Mouse (Mus musculus): ENCODE results near the gene Ttc9b. TPM values are rescaled to one million over a fixed set of nuclear protein-coding genes. Genes with fewer than 3 reads are reported as not detected.
A peak's percentile ranks its signal among the peaks of the same experiment; 100 is the strongest.
"Not testable (repeated sequence)": the region's sequence is repeated elsewhere in the genome, so short reads cannot be mapped to it uniquely, and the experiment has no call there.

Ttc9b gene
- polyA plus RNA-seq, 1 experiment: not detected

- Histone ChIP-seq H3K27ac (replicated peaks; ENCODE audit: low read depth, low read length) (peak overlapping the region; percentile 99), H3K4me3 (ENCODE audit: insufficient read depth, low read depth, low read length) (no peak overlapping the region), H3K4me1 (ENCODE audit: control insufficient read depth, insufficient read depth, insufficient read length, low read length) (peaks cover 10% of the 10 kb centered on the region; the same call in 1 of the 2 replicates)
These were observed 28.7 kb upstream of the Ttc9b start for GRCm38 (mm10) chr7:27624967-27625366.

- Histone ChIP-seq H3K4me3 (ENCODE audit: insufficient read depth, low read depth, low read length) (no peak overlapping the region), H3K4me1 (ENCODE audit: control insufficient read depth, insufficient read depth, insufficient read length, low read length) (peaks cover 7% of the 10 kb centered on the region; the same call in 1 of the 2 replicates), H3K27ac (replicated peaks; ENCODE audit: low read depth, low read length) (peak overlapping the region; percentile 15)
These were observed 26.0 kb upstream of the Ttc9b start for GRCm38 (mm10) chr7:27627707-27628106.

- H3K4me1 ChIP-seq (ENCODE audit: control insufficient read depth, insufficient read depth, insufficient read length, low read length): peaks cover 7% of the 10 kb centered on the region; the same call in 1 of the 2 replicates
- H3K4me3 ChIP-seq (ENCODE audit: insufficient read depth, low read depth, low read length): no peak overlapping the region
- peak overlapping the region; percentile 15 for H3K27ac ChIP-seq (replicated peaks; ENCODE audit: low read depth, low read length)
These were observed 25.5 kb upstream of the Ttc9b start for GRCm38 (mm10) chr7:27628190-27628589.

- not testable (repeated sequence) for H3K27ac ChIP-seq (replicated peaks; ENCODE audit: low read depth, low read length); H3K4me3 ChIP-seq (ENCODE audit: insufficient read depth, low read depth, low read length); H3K4me1 ChIP-seq (ENCODE audit: control insufficient read depth, insufficient read depth, insufficient read length, low read length)
These were observed 24.9 kb upstream of the Ttc9b start for GRCm38 (mm10) chr7:27628816-27629215.

- Histone ChIP-seq H3K4me1 (ENCODE audit: control insufficient read depth, insufficient read depth, insufficient read length, low read length) (peaks cover 5% of the 10 kb centered on the region; the same call in 1 of the 2 replicates), H3K27ac (replicated peaks; ENCODE audit: low read depth, low read length) (no peak overlapping the region), H3K4me3 (ENCODE audit: insufficient read depth, low read depth, low read length) (no peak overlapping the region)
These were observed 22.3 kb upstream of the Ttc9b start for GRCm38 (mm10) chr7:27631439-27631838.

- H3K4me3 ChIP-seq (ENCODE audit: insufficient read depth, low read depth, low read length): no peak overlapping the region
- no peaks in the 10 kb centered on the region for H3K4me1 ChIP-seq (ENCODE audit: control insufficient read depth, insufficient read depth, insufficient read length, low read length)
- no peak overlapping the region for H3K27ac ChIP-seq (replicated peaks; ENCODE audit: low read depth, low read length)
These were observed 20.5 kb upstream of the Ttc9b start for GRCm38 (mm10) chr7:27633166-27633565.

GRCm38 (mm10) chr7:27634691-27635090 lies 19.0 kb upstream of the Ttc9b start:
- Histone ChIP-seq H3K4me3 (ENCODE audit: insufficient read depth, low read depth, low read length) (no peak overlapping the region), H3K4me1 (ENCODE audit: control insufficient read depth, insufficient read depth, insufficient read length, low read length) (no peaks in the 10 kb centered on the region), H3K27ac (replicated peaks; ENCODE audit: low read depth, low read length) (no peak overlapping the region)

- not testable (repeated sequence) for H3K4me1 ChIP-seq (ENCODE audit: control insufficient read depth, insufficient read depth, insufficient read length, low read length); H3K27ac ChIP-seq (replicated peaks; ENCODE audit: low read depth, low read length); H3K4me3 ChIP-seq (ENCODE audit: insufficient read depth, low read depth, low read length)
These were observed 18.6 kb upstream of the Ttc9b start for GRCm38 (mm10) chr7:27635094-27635493.

GRCm38 (mm10) chr7:27644471-27644870 lies 9.2 kb upstream of the Ttc9b start:
- no peaks in the 10 kb centered on the region for H3K4me1 ChIP-seq (ENCODE audit: control insufficient read depth, insufficient read depth, insufficient read length, low read length)
- H3K27ac ChIP-seq (replicated peaks; ENCODE audit: low read depth, low read length): no peak overlapping the region
- H3K4me3 ChIP-seq (ENCODE audit: insufficient read depth, low read depth, low read length): no peak overlapping the region

- H3K4me1 ChIP-seq (ENCODE audit: control insufficient read depth, insufficient read depth, insufficient read length, low read length): no peaks in the 10 kb centered on the region
- H3K27ac ChIP-seq (replicated peaks; ENCODE audit: low read depth, low read length): no peak overlapping the region
- no peak overlapping the region for H3K4me3 ChIP-seq (ENCODE audit: insufficient read depth, low read depth, low read length)
These were observed 7.2 kb upstream of the Ttc9b start for GRCm38 (mm10) chr7:27646516-27646915.

- Histone ChIP-seq H3K4me1 (ENCODE audit: control insufficient read depth, insufficient read depth, insufficient read length, low read length) (no peaks in the 10 kb centered on the region), H3K4me3 (ENCODE audit: insufficient read depth, low read depth, low read length) (no peak overlapping the region), H3K27ac (replicated peaks; ENCODE audit: low read depth, low read length) (no peak overlapping the region)
These were observed 6.3 kb upstream of the Ttc9b start for GRCm38 (mm10) chr7:27647281-27648002.

GRCm38 (mm10) chr7:27649723-27650122 lies 4.0 kb upstream of the Ttc9b start:
- H3K4me3 ChIP-seq (ENCODE audit: insufficient read depth, low read depth, low read length): no peak overlapping the region
- no peaks in the 10 kb centered on the region for H3K4me1 ChIP-seq (ENCODE audit: control insufficient read depth, insufficient read depth, insufficient read length, low read length)
- no peak overlapping the region for H3K27ac ChIP-seq (replicated peaks; ENCODE audit: low read depth, low read length)

GRCm38 (mm10) chr7:27650949-27651348 lies 2.8 kb upstream of the Ttc9b start:
- Histone ChIP-seq H3K4me1 (ENCODE audit: control insufficient read depth, insufficient read depth, insufficient read length, low read length) (no peaks in the 10 kb centered on the region), H3K27ac (replicated peaks; ENCODE audit: low read depth, low read length) (no peak overlapping the region), H3K4me3 (ENCODE audit: insufficient read depth, low read depth, low read length) (no peak overlapping the region)

- no peaks in the 10 kb centered on the region for H3K4me1 ChIP-seq (ENCODE audit: control insufficient read depth, insufficient read depth, insufficient read length, low read length)
- no peak overlapping the region for H3K4me3 ChIP-seq (ENCODE audit: insufficient read depth, low read depth, low read length)
- H3K27ac ChIP-seq (replicated peaks; ENCODE audit: low read depth, low read length): no peak overlapping the region
These were observed 1.0 kb downstream of the Ttc9b start for GRCm38 (mm10) chr7:27654607-27655276.

GRCm38 (mm10) chr7:27655545-27655944 lies 1.8 kb downstream of the Ttc9b start:
- Histone ChIP-seq H3K27ac (replicated peaks; ENCODE audit: low read depth, low read length) (no peak overlapping the region), H3K4me3 (ENCODE audit: insufficient read depth, low read depth, low read length) (no peak overlapping the region), H3K4me1 (ENCODE audit: control insufficient read depth, insufficient read depth, insufficient read length, low read length) (no peaks in the 10 kb centered on the region)

- no peak overlapping the region for H3K4me3 ChIP-seq (ENCODE audit: insufficient read depth, low read depth, low read length)
- no peaks in the 10 kb centered on the region for H3K4me1 ChIP-seq (ENCODE audit: control insufficient read depth, insufficient read depth, insufficient read length, low read length)
- no peak overlapping the region for H3K27ac ChIP-seq (replicated peaks; ENCODE audit: low read depth, low read length)
These were observed 2.9 kb downstream of the Ttc9b start for GRCm38 (mm10) chr7:27656600-27656999.
